Mouse (Mus musculus) lung, embryonic 15.5 days (tissue): ENCODE measurements around the gene Def6. TPM values are rescaled to one million over a fixed set of nuclear protein-coding genes. Genes with fewer than 3 reads are reported as not detected.
"Not testable (repeated sequence)": the region's sequence is repeated elsewhere in the genome, so short reads cannot be mapped to it uniquely, and the experiment has no call there.

Experiments used
- ATAC-seq: fragments of 200-750 bp; cut with Nextera tagmentation; 2 replicates; pipeline ENCODE4 v1.8.0; 2017; ENCODE audit warnings: moderate number of reproducible peaks, borderline replicate concordance; ENCODE audit not compliant: low FRiP score, low TSS enrichment; ENCODE audit errors: extremely low read depth
- H3K27ac ChIP-seq: fragments of 300-500 bp; sonication (generic); 2 replicates; pipeline ENCODE4 v1.5.1; 2015; ENCODE audit warnings: moderate library complexity, mild to moderate bottlenecking, inconsistent platforms
- H3K27me3 ChIP-seq: fragments of 300-500 bp; sonication (generic); 2 replicates; pipeline ENCODE4 v1.6.1; 2015; ENCODE audit warnings: inconsistent platforms
- H3K36me3 ChIP-seq: fragments of 300-500 bp; sonication (generic); 2 replicates; pipeline ENCODE4 v1.6.1; 2015; ENCODE audit warnings: inconsistent platforms
- H3K4me1 ChIP-seq: fragments of 300-500 bp; sonication (generic); 2 replicates; pipeline ENCODE4 v1.6.1; 2015; ENCODE audit warnings: inconsistent platforms
- H3K4me2 ChIP-seq: fragments of 300-500 bp; sonication (generic); 2 replicates; pipeline ENCODE4 v1.6.1; 2015; ENCODE audit warnings: inconsistent platforms, mild to moderate bottlenecking, moderate library complexity
- H3K4me3 ChIP-seq: fragments of 300-500 bp; sonication (generic); 2 replicates; pipeline ENCODE4 v1.5.1; 2015; ENCODE audit warnings: mild to moderate bottlenecking, inconsistent platforms
- H3K9ac ChIP-seq: fragments of 300-500 bp; sonication (generic); 2 replicates; pipeline ENCODE4 v1.6.1; 2015; ENCODE audit warnings: inconsistent platforms
- H3K9me3 ChIP-seq: fragments of 300-500 bp; sonication (generic); 2 replicates; pipeline ENCODE4 v1.6.1; 2016; ENCODE audit warnings: inconsistent platforms
- WGBS: fragments of 180-500 bp; shearing (Covaris S2); methylation state at CpG from one replicate; pipeline ENCODE4 v1.1.7; 2015; 5-methylcytosine and 5-hydroxymethylcytosine counted together
- polyA plus RNA-seq: library from polyadenylated mRNA; unstranded; fragments of >200 nt; fragmentation: Nextera tagmentation; extraction: Ambion mirVana; gene quantifications from 2 replicates; pipeline ENCODE4 v1.2.1, GENCODE M21; 2015

Def6 gene
- polyA plus RNA-seq, 1 experiment from 2014 or later = 7.8 TPM

DNA sequence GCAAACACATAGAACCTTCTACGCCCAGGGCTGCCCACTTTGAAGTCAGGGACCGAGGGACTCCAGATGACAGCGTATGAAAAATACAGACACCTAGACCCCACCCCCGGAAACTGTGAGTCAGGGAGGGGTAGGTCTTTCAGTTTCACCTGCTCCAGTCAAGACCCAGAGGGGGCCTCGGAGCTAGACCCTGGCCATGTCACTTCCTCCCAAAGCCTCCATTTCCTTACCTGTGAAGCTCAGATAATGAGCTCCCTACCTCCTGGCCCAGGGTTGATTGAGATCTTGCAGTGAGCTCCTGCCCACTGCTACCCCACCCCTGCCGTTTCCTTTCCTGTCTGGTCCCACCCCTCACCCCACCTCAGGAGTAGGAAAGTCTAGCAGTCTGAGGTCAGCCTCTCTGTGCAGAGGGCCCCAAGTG lies 4.4 kb downstream of the Def6 start:
- no peaks in the 10 kb centered on the region for H3K9me3 ChIP-seq
- no peaks in the 10 kb centered on the region for H3K27me3 ChIP-seq
- peaks cover 12% of the 10 kb centered on the region for H3K4me1 ChIP-seq
- H3K4me2 ChIP-seq = no peak overlapping the region
- no peak overlapping the region for H3K4me3 ChIP-seq
- WGBS = 49% methylated on average over 6 of the region's 6 CpGs
- H3K27ac ChIP-seq = no peak overlapping the region
- no peaks in the 10 kb centered on the region for H3K36me3 ChIP-seq
- no peak overlapping the region for H3K9ac ChIP-seq
- no peak for ATAC-seq

- no peaks in the 10 kb centered on the region for H3K36me3 ChIP-seq
- H3K9me3 ChIP-seq = no peaks in the 10 kb centered on the region
- no peak overlapping the region for H3K27ac ChIP-seq
- no peaks in the 10 kb centered on the region for H3K27me3 ChIP-seq
- H3K4me1 ChIP-seq = peaks cover 8% of the 10 kb centered on the region
- no peak overlapping the region for H3K4me3 ChIP-seq
- no peak overlapping the region for H3K4me2 ChIP-seq
- 53% methylated on average over 9 of the region's 9 CpGs for WGBS
- no peak for ATAC-seq
- H3K9ac ChIP-seq = no peak overlapping the region
These were observed 4.8 kb downstream of the Def6 start for GRCm38 (mm10) chr17:28212391-28212790.

DNA sequence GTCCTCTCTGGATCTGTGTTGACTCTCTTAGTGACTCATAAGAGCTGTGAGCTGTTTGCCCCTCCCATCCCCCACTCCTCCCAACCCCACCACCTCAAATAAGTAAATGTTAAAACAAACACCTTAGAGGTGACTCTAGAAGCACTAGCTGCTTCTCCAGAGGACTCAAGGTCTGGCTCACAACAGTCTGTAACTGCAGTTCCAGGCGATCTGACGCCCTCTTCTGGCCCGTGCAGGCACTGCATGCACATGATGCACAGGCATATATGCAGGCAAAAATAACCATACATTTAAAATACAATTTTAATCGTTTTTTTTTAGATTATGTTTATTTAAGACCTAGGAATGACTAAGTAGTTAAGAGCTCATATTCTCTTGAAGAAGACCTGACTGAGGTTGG lies 5.7 kb downstream of the Def6 start:
- Histone ChIP-seq H3K9me3 (no peaks in the 10 kb centered on the region), H3K4me2 (no peak overlapping the region), H3K9ac (no peak overlapping the region), H3K4me3 (no peak overlapping the region), H3K36me3 (no peaks in the 10 kb centered on the region), H3K4me1 (peaks cover 8% of the 10 kb centered on the region), H3K27me3 (no peaks in the 10 kb centered on the region), H3K27ac (no peak overlapping the region)
- WGBS = 27% methylated on average over 4 of the region's 4 CpGs
- no peak for ATAC-seq

DNA sequence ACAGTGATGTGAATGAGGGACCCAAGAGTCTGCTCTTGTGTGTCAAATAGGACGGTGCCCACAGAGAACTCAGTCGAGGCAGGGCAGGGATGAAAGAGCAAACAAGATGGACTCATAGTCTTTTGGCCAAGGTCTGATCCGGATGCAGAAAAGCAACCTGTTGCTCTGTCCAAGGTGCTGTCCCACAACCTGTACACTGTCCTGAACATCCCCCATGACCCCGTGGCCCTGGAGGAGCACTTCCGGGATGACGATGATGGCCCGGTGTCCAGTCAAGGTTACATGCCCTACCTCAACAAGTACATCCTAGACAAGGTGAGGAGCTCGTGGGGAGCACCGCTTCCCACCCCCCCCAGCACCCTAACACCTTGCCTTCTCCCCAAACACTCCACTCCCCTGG lies 9.2 kb downstream of the Def6 start:
- no peaks in the 10 kb centered on the region for H3K9me3 ChIP-seq
- H3K36me3 ChIP-seq = no peaks in the 10 kb centered on the region
- peaks cover 11% of the 10 kb centered on the region for H3K4me1 ChIP-seq
- H3K4me3 ChIP-seq = no peak overlapping the region
- 86% methylated on average over 9 of the region's 9 CpGs for WGBS
- no peak overlapping the region for H3K4me2 ChIP-seq
- no peak for ATAC-seq
- H3K27me3 ChIP-seq = no peaks in the 10 kb centered on the region
- H3K27ac ChIP-seq = no peak overlapping the region
- H3K9ac ChIP-seq = no peak overlapping the region

GRCm38 (mm10) chr17:28217721-28218649 lies 10.4 kb downstream of the Def6 start:
- Histone ChIP-seq H3K4me1 (peaks cover 14% of the 10 kb centered on the region), H3K36me3 (no peaks in the 10 kb centered on the region), H3K9me3 (no peaks in the 10 kb centered on the region), H3K4me2 (peak overlapping the region; percentile 37), H3K9ac (no peak overlapping the region), H3K27me3 (no peaks in the 10 kb centered on the region), H3K27ac (peak overlapping the region; percentile 37; the same call in 1 of the 2 replicates), H3K4me3 (no peak overlapping the region)
- WGBS = 19% methylated on average over 23 of the region's 23 CpGs
- no peak for ATAC-seq

GRCm38 (mm10) chr17:28222463-28222862 lies 14.9 kb downstream of the Def6 start:
- not testable (repeated sequence) for H3K9me3 ChIP-seq, H3K27ac ChIP-seq, H3K4me3 ChIP-seq, H3K4me2 ChIP-seq, H3K9ac ChIP-seq, H3K36me3 ChIP-seq, H3K27me3 ChIP-seq, ATAC-seq
- H3K4me1 ChIP-seq = peaks cover 24% of the 10 kb centered on the region
- WGBS = 88% methylated on average over 10 of the region's 10 CpGs

DNA sequence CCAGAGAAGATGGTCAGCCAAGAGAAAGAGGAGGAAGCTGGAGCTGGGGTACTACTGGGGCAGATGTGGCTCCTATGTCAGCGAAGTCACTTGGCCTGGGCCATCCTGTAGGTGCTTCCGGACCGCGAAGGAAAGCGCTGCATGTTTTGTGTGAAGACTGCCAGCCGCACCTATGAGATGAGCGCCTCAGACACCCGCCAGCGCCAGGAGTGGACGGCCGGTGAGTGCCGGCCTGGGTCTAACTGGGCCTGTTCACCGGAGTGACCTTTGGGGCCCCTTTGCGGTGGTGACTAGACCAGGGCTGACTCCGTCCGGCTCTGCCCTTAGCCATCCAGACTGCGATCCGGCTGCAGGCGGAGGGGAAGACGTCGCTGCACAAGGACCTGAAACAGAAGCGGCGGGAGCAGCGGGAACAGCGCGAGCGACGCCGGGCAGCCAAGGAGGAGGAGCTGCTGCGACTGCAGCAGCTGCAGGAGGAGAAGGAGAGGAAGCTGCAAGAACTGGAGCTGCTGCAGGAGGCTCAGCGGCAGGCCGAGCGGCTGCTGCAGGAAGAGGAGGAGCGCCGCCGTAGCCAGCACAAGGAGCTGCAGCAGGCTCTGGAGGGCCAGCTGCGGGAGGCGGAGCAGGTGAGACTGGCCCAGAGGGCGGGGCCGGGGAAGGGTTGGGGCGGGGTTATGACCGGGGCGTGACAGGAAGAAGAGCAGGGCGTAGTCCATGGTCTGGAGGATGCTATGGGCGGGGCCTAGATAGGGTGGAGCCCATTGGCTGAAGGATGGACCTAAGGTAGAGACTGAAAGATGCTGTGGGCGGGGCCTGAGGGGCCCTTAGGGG lies 16.2 kb downstream of the Def6 start:
- ATAC-seq = peak; percentile 93
- no peaks in the 10 kb centered on the region for H3K36me3 ChIP-seq
- H3K9ac ChIP-seq = peak overlapping the region; percentile 45
- H3K4me2 ChIP-seq = peak overlapping the region; percentile 80
- 2% methylated on average over 44 of the region's 46 CpGs for WGBS
- H3K27me3 ChIP-seq = no peaks in the 10 kb centered on the region
- H3K4me1 ChIP-seq = peaks cover 14% of the 10 kb centered on the region
- peak overlapping the region; percentile 49 for H3K4me3 ChIP-seq
- peak overlapping the region; percentile 61 for H3K27ac ChIP-seq
- no peaks in the 10 kb centered on the region for H3K9me3 ChIP-seq

GRCm38 (mm10) chr17:28224615-28225014 lies 17.0 kb downstream of the Def6 start:
- Histone ChIP-seq H3K36me3 (no peaks in the 10 kb centered on the region), H3K4me2 (no peak overlapping the region), H3K4me3 (no peak overlapping the region), H3K9me3 (no peaks in the 10 kb centered on the region), H3K27ac (no peak overlapping the region), H3K27me3 (no peaks in the 10 kb centered on the region), H3K9ac (no peak overlapping the region), H3K4me1 (peaks cover 14% of the 10 kb centered on the region)
- ATAC-seq = no peak
- WGBS = 80% methylated on average over 10 of the region's 10 CpGs

GRCm38 (mm10) chr17:28226014-28226413 lies 18.4 kb downstream of the Def6 start:
- Histone ChIP-seq H3K27me3 (no peaks in the 10 kb centered on the region), H3K9ac (peak overlapping the region; percentile 10; the same call in 1 of the 2 replicates), H3K4me3 (peak overlapping the region; percentile 25), H3K36me3 (no peaks in the 10 kb centered on the region), H3K9me3 (no peaks in the 10 kb centered on the region), H3K4me1 (peaks cover 14% of the 10 kb centered on the region), H3K27ac (no peak overlapping the region), H3K4me2 (peak overlapping the region; percentile 71)
- ATAC-seq = peak; percentile 60; the same call in 1 of the 2 replicates
- WGBS = 1% methylated on average over 21 of the region's 21 CpGs

DNA sequence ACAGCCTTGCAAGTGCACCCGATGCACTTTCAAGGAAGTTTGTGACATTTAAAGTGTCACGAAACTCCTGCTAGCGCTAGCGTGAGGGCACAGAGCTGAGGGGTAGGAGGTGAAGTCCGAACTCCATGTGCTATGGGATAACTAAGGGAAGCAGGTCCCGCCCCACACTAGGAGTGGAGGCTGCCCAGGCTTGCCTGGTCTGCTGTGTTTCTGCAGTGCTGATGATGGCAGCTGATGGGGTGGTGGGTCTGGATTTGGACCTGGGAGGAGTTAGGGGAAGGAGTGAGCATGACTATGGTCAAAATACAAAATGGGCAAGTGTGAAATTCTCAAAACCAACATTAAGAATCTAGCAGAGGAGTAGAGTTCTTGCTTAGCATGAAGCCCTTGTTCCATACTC lies 22.9 kb downstream of the Def6 start:
- Histone ChIP-seq H3K27ac (no peak overlapping the region), H3K36me3 (no peaks in the 10 kb centered on the region), H3K4me3 (no peak overlapping the region), H3K9ac (no peak overlapping the region), H3K27me3 (peaks cover 3% of the 10 kb centered on the region; the same call in 1 of the 2 replicates), H3K9me3 (no peaks in the 10 kb centered on the region), H3K4me2 (no peak overlapping the region), H3K4me1 (peaks cover 17% of the 10 kb centered on the region)
- no peak for ATAC-seq
- 77% methylated on average over 6 of the region's 6 CpGs for WGBS

- H3K36me3 ChIP-seq = no peaks in the 10 kb centered on the region
- no peak for ATAC-seq
- H3K9me3 ChIP-seq = no peaks in the 10 kb centered on the region
- H3K4me2 ChIP-seq = no peak overlapping the region
- H3K27ac ChIP-seq = no peak overlapping the region
- 80% methylated on average over 18 of the region's 18 CpGs for WGBS
- H3K4me3 ChIP-seq = no peak overlapping the region
- peaks cover 12% of the 10 kb centered on the region for H3K4me1 ChIP-seq
- H3K27me3 ChIP-seq = peaks cover 3% of the 10 kb centered on the region; the same call in 1 of the 2 replicates
- H3K9ac ChIP-seq = no peak overlapping the region
These were observed 23.6 kb downstream of the Def6 start for GRCm38 (mm10) chr17:28231026-28231736.
